Mouse (Mus musculus) ovary, adult 18-20 months (tissue): Measurements from ENCODE around the gene 4933405L10Rik.
A peak's percentile ranks its signal among the peaks of the same experiment; 100 is the strongest.

Experiments
- DNase-seq: peaks from one replicate; pipeline ENCODE4 v3.0.0; 2022; ENCODE audit warnings: low spot score, mixed read lengths

Gene 4933405L10Rik

GRCm38 (mm10) chr8:105754688-105755087 is 47.2 kb downstream of the 4933405L10Rik start:
- DNase-seq: no peak

- DNase-seq: no peak
These were observed 50.4 kb downstream of the 4933405L10Rik start for GRCm38 (mm10) chr8:105757796-105758276.

GRCm38 (mm10) chr8:105758277-105759108 is 51.0 kb downstream of the 4933405L10Rik start, which contains the start of gene Gfod2:
TSS of gene Gfod2 (minus strand) at chr8:105758664.
- peak; percentile 95 for DNase-seq
